Mouse (Mus musculus) forebrain, embryonic 14.5 days (tissue): ENCODE data around the gene Enox1. TPM values are rescaled to one million over a fixed set of nuclear protein-coding genes. Genes with fewer than 3 reads are reported as not detected.
A peak's percentile ranks its signal among the peaks of the same experiment; 100 is the strongest.

Experiments used
- ATAC-seq: fragments of 200-750 bp; cut with Nextera tagmentation; 2 replicates; pipeline ENCODE4 v1.8.0; 2017; ENCODE audit warnings: mild to moderate bottlenecking, moderate library complexity
- DNase-seq: peaks from one replicate; pipeline ENCODE4 v3.0.0-alpha.2; 2015; ENCODE audit warnings: low spot score
- H3K27ac ChIP-seq: fragments of 300-500 bp; sonication (generic); 2 replicates; pipeline ENCODE4 v1.5.1; 2014; ENCODE audit warnings: low read depth, mild to moderate bottlenecking, control low read depth, low read length, moderate library complexity
- H3K27me3 ChIP-seq: fragments of 300-500 bp; sonication (generic); replicated peaks from 2 replicates; pipeline ENCODE4 v1.6.1; 2014; ENCODE audit warnings: low read length, control low read depth, mixed read lengths; ENCODE audit not compliant: control insufficient read depth, insufficient read depth
- H3K36me3 ChIP-seq: fragments of 300-500 bp; sonication (generic); 2 replicates; pipeline ENCODE4 v1.6.1; 2014; ENCODE audit warnings: low read length, control low read depth; ENCODE audit not compliant: control insufficient read depth, insufficient read depth
- H3K4me1 ChIP-seq: fragments of 300-500 bp; sonication (generic); 2 replicates; pipeline ENCODE4 v1.6.1; 2014; ENCODE audit warnings: antibody characterized with exemption, low read length, control low read depth; ENCODE audit not compliant: control insufficient read depth, insufficient read depth
- H3K4me2 ChIP-seq: fragments of 300-500 bp; sonication (generic); 2 replicates; pipeline ENCODE4 v1.6.1; 2014; ENCODE audit warnings: mild to moderate bottlenecking, control low read depth, low read length
- H3K4me3 ChIP-seq: fragments of 300-500 bp; sonication (generic); 2 replicates; pipeline ENCODE4 v1.5.1; 2014; ENCODE audit warnings: low read depth, low read length, control low read depth
- H3K9ac ChIP-seq: fragments of 300-500 bp; sonication (generic); 2 replicates; pipeline ENCODE4 v1.6.1; 2014; ENCODE audit warnings: mild to moderate bottlenecking, low read length, control low read depth, moderate library complexity
- H3K9me3 ChIP-seq: fragments of 300-500 bp; sonication (generic); replicated peaks from 2 replicates; pipeline ENCODE4 v1.6.1; 2016; ENCODE audit warnings: low read length, control low read depth, mixed read lengths; ENCODE audit not compliant: control insufficient read depth
- WGBS: fragments of 180-500 bp; shearing (Covaris S2); extraction: QIAGEN DNeasy Blood & Tissue Kit; methylation state at CpG from one replicate; pipeline ENCODE4 v1.1.7; 2014; 5-methylcytosine and 5-hydroxymethylcytosine counted together
- polyA plus RNA-seq: library from polyadenylated mRNA; unstranded; fragments of >200 nt; fragmentation: Nextera tagmentation; extraction: Ambion mirVana; gene quantifications from 2 replicates; pipeline ENCODE4 v1.2.1, GENCODE M21; 2014

Gene Enox1
- polyA plus RNA-seq, 1 experiment from 2014 or later = 28.0 TPM

- ATAC-seq (no peak), DNase-seq (no peak)
- Histone ChIP-seq H3K9ac (no peak overlapping the region), H3K36me3 (no peaks in the 10 kb centered on the region), H3K27me3 (no peaks in the 10 kb centered on the region), H3K27ac (peak overlapping the region; percentile 44; the same call in 1 of the 2 replicates), H3K4me1 (peaks cover 2% of the 10 kb centered on the region; the same call in 1 of the 2 replicates), H3K4me2 (no peak overlapping the region), H3K9me3 (no peaks in the 10 kb centered on the region), H3K4me3 (no peak overlapping the region)
- WGBS = 60% methylated on average over 13 of the region's 13 CpGs
Observed at GRCm38 (mm10) chr14:77272931-77273446, 116.4 kb downstream of the Enox1 start.

GRCm38 (mm10) chr14:77273721-77274120, 117.2 kb downstream of the Enox1 start:
- Histone ChIP-seq H3K9me3 (no peaks in the 10 kb centered on the region), H3K4me2 (no peak overlapping the region), H3K9ac (no peak overlapping the region), H3K27ac (no peak overlapping the region), H3K27me3 (no peaks in the 10 kb centered on the region), H3K36me3 (no peaks in the 10 kb centered on the region), H3K4me3 (no peak overlapping the region), H3K4me1 (peaks cover 2% of the 10 kb centered on the region; the same call in 1 of the 2 replicates)
- WGBS = 81% methylated on average over 6 of the region's 6 CpGs
- DNase-seq (peak; percentile 30), ATAC-seq (peak; percentile 46; the same call in 1 of the 2 replicates)

GRCm38 (mm10) chr14:77275607-77276006, 119.0 kb downstream of the Enox1 start:
- WGBS = 89% methylated on average over 6 of the region's 6 CpGs
- no peaks in the 10 kb centered on the region for H3K36me3 ChIP-seq
- ATAC-seq (no peak), DNase-seq (no peak)
- no peak overlapping the region for H3K4me3 ChIP-seq
- H3K9ac ChIP-seq = no peak overlapping the region
- peaks cover 2% of the 10 kb centered on the region; the same call in 1 of the 2 replicates for H3K4me1 ChIP-seq
- no peak overlapping the region for H3K4me2 ChIP-seq
- no peak overlapping the region for H3K27ac ChIP-seq
- no peaks in the 10 kb centered on the region for H3K27me3 ChIP-seq
- no peaks in the 10 kb centered on the region for H3K9me3 ChIP-seq

- DNase-seq = no peak
- no peak for ATAC-seq
- no peaks in the 10 kb centered on the region for H3K4me1 ChIP-seq
- H3K4me3 ChIP-seq = no peak overlapping the region
- H3K27me3 ChIP-seq = no peaks in the 10 kb centered on the region
- H3K27ac ChIP-seq = no peak overlapping the region
- no peaks in the 10 kb centered on the region for H3K36me3 ChIP-seq
- no peak overlapping the region for H3K9ac ChIP-seq
- 92% methylated on average over 4 of the region's 4 CpGs for WGBS
- no peak overlapping the region for H3K4me2 ChIP-seq
- H3K9me3 ChIP-seq = no peaks in the 10 kb centered on the region
Observed at GRCm38 (mm10) chr14:77279143-77279542, 122.6 kb downstream of the Enox1 start.

GRCm38 (mm10) chr14:77280454-77280853, 123.9 kb downstream of the Enox1 start:
- H3K27me3 ChIP-seq = no peaks in the 10 kb centered on the region
- no peak overlapping the region for H3K4me3 ChIP-seq
- H3K9me3 ChIP-seq = no peaks in the 10 kb centered on the region
- H3K4me1 ChIP-seq = 0 out of 2 replicates have a peak, but pooled peaks cover 3% of the 10 kb centered on the region
- ATAC-seq (no peak), DNase-seq (no peak)
- H3K36me3 ChIP-seq = no peaks in the 10 kb centered on the region
- H3K4me2 ChIP-seq = no peak overlapping the region
- WGBS = 91% methylated on average over 2 of the region's 2 CpGs
- no peak overlapping the region for H3K27ac ChIP-seq
- no peak overlapping the region for H3K9ac ChIP-seq

GRCm38 (mm10) chr14:77280893-77281292, 124.3 kb downstream of the Enox1 start:
- ATAC-seq (no peak), DNase-seq (no peak)
- Histone ChIP-seq H3K27ac (no peak overlapping the region), H3K27me3 (no peaks in the 10 kb centered on the region), H3K4me1 (0 out of 2 replicates have a peak, but pooled peaks cover 4% of the 10 kb centered on the region), H3K9ac (no peak overlapping the region), H3K4me2 (no peak overlapping the region), H3K4me3 (no peak overlapping the region), H3K9me3 (no peaks in the 10 kb centered on the region), H3K36me3 (no peaks in the 10 kb centered on the region)
- WGBS = 88% methylated on average over 7 of the region's 7 CpGs

GRCm38 (mm10) chr14:77283939-77284338, 127.4 kb downstream of the Enox1 start:
- Histone ChIP-seq H3K9me3 (no peaks in the 10 kb centered on the region), H3K27ac (no peak overlapping the region; the same call in 1 of the 2 replicates), H3K36me3 (no peaks in the 10 kb centered on the region), H3K27me3 (no peaks in the 10 kb centered on the region), H3K9ac (no peak overlapping the region), H3K4me1 (0 out of 2 replicates have a peak, but pooled peaks cover 4% of the 10 kb centered on the region), H3K4me3 (no peak overlapping the region), H3K4me2 (no peak overlapping the region)
- WGBS = 66% methylated on average over 4 of the region's 4 CpGs
- DNase-seq (no peak), ATAC-seq (no peak)

- H3K36me3 ChIP-seq = no peaks in the 10 kb centered on the region
- 0 out of 2 replicates have a peak, but pooled peaks cover 4% of the 10 kb centered on the region for H3K4me1 ChIP-seq
- no peak overlapping the region for H3K4me2 ChIP-seq
- peak; percentile 79 for ATAC-seq
- H3K9me3 ChIP-seq = no peaks in the 10 kb centered on the region
- WGBS = 25% methylated on average over 3 of the region's 3 CpGs
- H3K4me3 ChIP-seq = no peak overlapping the region
- no peak overlapping the region for H3K27ac ChIP-seq
- no peaks in the 10 kb centered on the region for H3K27me3 ChIP-seq
- peak; percentile 59 for DNase-seq
- H3K9ac ChIP-seq = no peak overlapping the region
Observed at GRCm38 (mm10) chr14:77285453-77285852, 128.9 kb downstream of the Enox1 start.

GRCm38 (mm10) chr14:77291756-77292155, 135.2 kb downstream of the Enox1 start:
- H3K4me3 ChIP-seq = no peak overlapping the region
- no peak overlapping the region for H3K27ac ChIP-seq
- DNase-seq (no peak), ATAC-seq (no peak)
- H3K27me3 ChIP-seq = no peaks in the 10 kb centered on the region
- H3K4me1 ChIP-seq = no peaks in the 10 kb centered on the region
- no peaks in the 10 kb centered on the region for H3K9me3 ChIP-seq
- WGBS = 86% methylated on average over 5 of the region's 5 CpGs
- no peak overlapping the region for H3K9ac ChIP-seq
- H3K4me2 ChIP-seq = no peak overlapping the region
- no peaks in the 10 kb centered on the region for H3K36me3 ChIP-seq
